Mouse (Mus musculus) CH12.LX (cell line): Measurements from ENCODE around the gene Tnik. TPM values are rescaled to one million over a fixed set of nuclear protein-coding genes. Genes with fewer than 3 reads are reported as not detected.

Source experiments
- DNase-seq: peaks from one replicate; pipeline ENCODE4 v3.0.0-alpha.2; 2013; ENCODE audit errors: extremely low read depth
- H3K27ac ChIP-seq: 2 replicates; pipeline ENCODE4 v1.5.1; 2012; ENCODE audit warnings: low read depth, mild to moderate bottlenecking, control low read depth, moderate library complexity; ENCODE audit not compliant: insufficient read depth
- H3K27me3 ChIP-seq: replicated peaks from 2 replicates; pipeline ENCODE3; 2012; ENCODE audit warnings: inconsistent platforms
- H3K36me3 ChIP-seq, 2 experiments: replicated peaks in 1 of 2; 2 replicates each; pipeline versions ENCODE3 to v1.6.1; 2012; ENCODE audit warnings: inconsistent platforms in 1 of 2, low read length in 1 of 2, mild to moderate bottlenecking in 1 of 2, mixed read lengths in 1 of 2, moderate library complexity in 1 of 2; ENCODE audit not compliant: control insufficient read depth in 1 of 2, insufficient read depth in 1 of 2
- H3K4me1 ChIP-seq, 2 experiments: 2 replicates each; pipeline ENCODE4 v1.6.1; 2012; ENCODE audit warnings: inconsistent platforms in 1 of 2, moderate library complexity in 1 of 2; ENCODE audit not compliant: insufficient read depth in 2 of 2, control insufficient read depth in 1 of 2
- H3K4me2 ChIP-seq: 2 replicates; pipeline ENCODE4 v1.6.1; 2012; ENCODE audit warnings: low read depth, mild to moderate bottlenecking, control low read depth; ENCODE audit not compliant: poor library complexity, insufficient read depth, severe bottlenecking
- H3K4me3 ChIP-seq, 3 experiments: fragments of 150-350 bp in 1 of 3; sonication (generic) in 1 of 3; replicated peaks in 1 of 3; 2 replicates each; pipeline versions ENCODE3 to v1.5.1; 2011 to 2012; ENCODE audit warnings: low read depth in 2 of 3, low read length in 2 of 3, mild to moderate bottlenecking in 2 of 3, moderate library complexity in 2 of 3, control low read depth in 1 of 3, improper control_type of control experiment in 1 of 3, inconsistent platforms in 1 of 3, mixed read lengths in 1 of 3; ENCODE audit not compliant: poor library complexity in 1 of 3
- H3K79me2 ChIP-seq: replicated peaks from 2 replicates; pipeline ENCODE4 v1.6.1; 2012; ENCODE audit warnings: mild to moderate bottlenecking, moderate library complexity; ENCODE audit not compliant: control insufficient read depth, poor library complexity, insufficient read depth, severe bottlenecking; ENCODE audit errors: extremely low read depth
- H3K9ac ChIP-seq: 2 replicates; pipeline ENCODE4 v1.6.1; 2012; ENCODE audit warnings: low read depth, mild to moderate bottlenecking, control low read depth, moderate library complexity; ENCODE audit not compliant: insufficient read depth
- H3K9me3 ChIP-seq: replicated peaks from 2 replicates; pipeline ENCODE3; 2012; ENCODE audit warnings: low read length, inconsistent platforms, mixed read lengths
- BHLHE40 ChIP-seq: IDR thresholded peaks from 2 replicates; pipeline ENCODE4 v1.6.1; 2011; ENCODE audit warnings: mild to moderate bottlenecking, low read depth, low read length, improper control_type of control experiment
- CTCF ChIP-seq, 2 experiments: IDR thresholded peaks in 1 of 2; conservative IDR thresholded peaks in 1 of 2; 2 replicates each; pipeline ENCODE4 v1.5.1; 2011 to 2012; ENCODE audit warnings: low read depth in 2 of 2, low read length in 2 of 2, improper control_type of control experiment in 1 of 2, inconsistent platforms in 1 of 2, mild to moderate bottlenecking in 1 of 2, moderate library complexity in 1 of 2
- E2F4 ChIP-seq: IDR thresholded peaks from 2 replicates; pipeline ENCODE4 v1.6.1; 2011; ENCODE audit warnings: low read depth, low read length, improper control_type of control experiment; ENCODE audit not compliant: insufficient replicate concordance
- ELF1 ChIP-seq: IDR thresholded peaks from 2 replicates; pipeline ENCODE4 v1.6.1; 2014; ENCODE audit warnings: low read depth, mild to moderate bottlenecking, inconsistent platforms, low read length, improper control_type of control experiment
- EP300 ChIP-seq: IDR thresholded peaks from 2 replicates; pipeline ENCODE4 v1.6.1; 2011; ENCODE audit warnings: low read length, improper control_type of control experiment
- ETS1 ChIP-seq: conservative IDR thresholded peaks from 2 replicates; pipeline ENCODE4 v1.6.1; 2012; ENCODE audit warnings: low read depth, mild to moderate bottlenecking, inconsistent platforms, low read length, improper control_type of control experiment, moderate library complexity
- HCFC1 ChIP-seq: IDR thresholded peaks from 2 replicates; pipeline ENCODE4 v1.6.1; 2012; ENCODE audit warnings: low read depth, mild to moderate bottlenecking, inconsistent platforms, low read length, improper control_type of control experiment
- IRF4 ChIP-seq: IDR thresholded peaks from 2 replicates; pipeline ENCODE4 v1.6.1; 2014; ENCODE audit warnings: low read depth, mild to moderate bottlenecking, inconsistent platforms, low read length, improper control_type of control experiment
- JUN ChIP-seq: IDR thresholded peaks from 2 replicates; pipeline ENCODE4 v1.6.1; 2011; ENCODE audit warnings: low read depth, mild to moderate bottlenecking, low read length, improper control_type of control experiment, moderate library complexity; ENCODE audit not compliant: insufficient read depth
- MAFK ChIP-seq: IDR thresholded peaks from 2 replicates; pipeline ENCODE4 v1.6.1; 2011; ENCODE audit warnings: low read length, improper control_type of control experiment; ENCODE audit not compliant: insufficient replicate concordance
- MXI1 ChIP-seq: IDR thresholded peaks from 2 replicates; pipeline ENCODE4 v1.6.1; 2011; ENCODE audit warnings: mild to moderate bottlenecking, low read depth, low read length, improper control_type of control experiment
- MYC ChIP-seq: IDR thresholded peaks from 2 replicates; pipeline ENCODE4 v1.6.1; 2011; ENCODE audit warnings: low read depth, mild to moderate bottlenecking, improper control_type of control experiment, low read length
- NELFE ChIP-seq: IDR thresholded peaks from 2 replicates; pipeline ENCODE4 v1.6.1; 2011; ENCODE audit warnings: low read depth, low read length, improper control_type of control experiment
- NRF1 ChIP-seq: IDR thresholded peaks from 2 replicates; pipeline ENCODE4 v1.6.1; 2014; ENCODE audit warnings: low read depth, mild to moderate bottlenecking, inconsistent platforms, low read length, improper control_type of control experiment, moderate library complexity
- POLR2A ChIP-seq: IDR thresholded peaks from 2 replicates; pipeline ENCODE4 v1.6.1; 2011; ENCODE audit warnings: low read depth, mild to moderate bottlenecking, improper control_type of control experiment, low read length
- POLR2AphosphoS2 ChIP-seq: IDR thresholded peaks from 2 replicates; pipeline ENCODE4 v1.6.1; 2011; ENCODE audit warnings: low read depth, low read length, improper control_type of control experiment
- RAD21 ChIP-seq: IDR thresholded peaks from 2 replicates; pipeline ENCODE4 v1.6.1; 2011; ENCODE audit warnings: low read depth, mild to moderate bottlenecking, low read length, improper control_type of control experiment, moderate library complexity
- RCOR1 ChIP-seq: conservative IDR thresholded peaks from 2 replicates; pipeline ENCODE4 v1.6.1; 2012; ENCODE audit warnings: low read depth, mild to moderate bottlenecking, inconsistent platforms, low read length, improper control_type of control experiment
- SIN3A ChIP-seq: IDR thresholded peaks from 2 replicates; pipeline ENCODE4 v1.6.1; 2012; ENCODE audit warnings: low read length, improper control_type of control experiment, inconsistent platforms
- SMC3 ChIP-seq: IDR thresholded peaks from 2 replicates; pipeline ENCODE4 v1.6.1; 2011; ENCODE audit warnings: low read depth, low read length, improper control_type of control experiment
- TBP ChIP-seq: conservative IDR thresholded peaks from 2 replicates; pipeline ENCODE4 v1.6.1; 2011; ENCODE audit warnings: low read depth, low read length, improper control_type of control experiment
- TCF12 ChIP-seq: IDR thresholded peaks from 2 replicates; pipeline ENCODE4 v1.6.1; 2014; ENCODE audit warnings: low read depth, mild to moderate bottlenecking, inconsistent platforms, low read length, improper control_type of control experiment
- UBTF ChIP-seq: IDR thresholded peaks from 2 replicates; pipeline ENCODE4 v1.6.1; 2012; ENCODE audit warnings: low read depth, mild to moderate bottlenecking, inconsistent platforms, low read length, improper control_type of control experiment, moderate library complexity
- USF1 ChIP-seq: IDR thresholded peaks from 2 replicates; pipeline ENCODE4 v1.6.1; 2014; ENCODE audit warnings: low read depth, mild to moderate bottlenecking, inconsistent platforms, low read length, improper control_type of control experiment
- USF2 ChIP-seq: conservative IDR thresholded peaks from 2 replicates; pipeline ENCODE4 v1.6.1; 2011; ENCODE audit warnings: low read depth, low read length, improper control_type of control experiment
- ZKSCAN1 ChIP-seq: IDR thresholded peaks from 2 replicates; pipeline ENCODE4 v1.6.1; 2012; ENCODE audit warnings: low read depth, inconsistent platforms, low read length, improper control_type of control experiment, borderline replicate concordance
- dilution Hi-C: fragments of 300-500 bp; cut with MboI; formaldehyde crosslinking; loops from 2 replicates; pipeline ENCODE4 v1.14.3; 2020; ENCODE audit warnings: low sequenced_read_pairs; ENCODE audit not compliant: extremely low pct_unique_long_range_greater_than_20kb, extremely low pct_ligation_motif_present
- in situ Hi-C: fragments of 300-500 bp; cut with MboI; formaldehyde crosslinking; loops from 3 replicates; pipeline ENCODE4 v1.14.3; 2019; ENCODE audit warnings: low sequenced_read_pairs, low pct_ligation_motif_present, low pct_unique_long_range_greater_than_20kb, mixed read lengths
- polyA plus RNA-seq: library from polyadenylated mRNA; unstranded; fragments of >175 nt; gene quantifications from 2 replicates; pipeline ENCODE4 v1.2.1, GENCODE M21; 2012; ENCODE audit warnings: low read depth; ENCODE audit not compliant: insufficient read length
- total RNA-seq, 2 experiments: library from RNA; depleted of rRNA; stranded (reverse); fragments of 300-350 nt in 1 of 2; fragments of >200 nt in 1 of 2; gene quantifications; 2 replicates each; pipeline ENCODE4 v1.2.3; 2012 to 2014

Gene Tnik
- total and polyA plus RNA-seq, 3 experiments, result 0.08 TPM; not detected in 2

- Histone ChIP-seq H3K4me1 (no peaks in the 10 kb centered on the region), H3K79me2 (no peaks in the 10 kb centered on the region), H3K9ac (no peak overlapping the region), H3K36me3 (no peaks in the 10 kb centered on the region), H3K27ac (no peak overlapping the region), H3K27me3 (no peaks in the 10 kb centered on the region), H3K4me3 (no peak overlapping the region), H3K4me2 (no peak overlapping the region), H3K9me3 (peaks cover 48% of the 10 kb centered on the region)
- TF ChIP-seq POLR2A, result no peak
- TF ChIP-seq POLR2AphosphoS2, result no peak
- TF ChIP-seq CTCF (conservative IDR thresholded peaks at IDR 0.05 in 1 of 2, IDR thresholded peaks at IDR 0.05 in 1 of 2; ENCODE audit: low read depth in 2 of 2, low read length in 2 of 2), result no peak
- TF ChIP-seq UBTF, result no peak
- TF ChIP-seq NRF1, result no peak
- no peak for TF ChIP-seq USF1
- no peak for TF ChIP-seq EP300
- no peak for TF ChIP-seq JUN
- no peak for TF ChIP-seq SMC3
- no peak for TF ChIP-seq TBP
- TF ChIP-seq MXI1, result no peak
- no peak for TF ChIP-seq USF2
- no peak for TF ChIP-seq BHLHE40
- TF ChIP-seq TCF12, result no peak
- no peak for TF ChIP-seq E2F4
- no peak for TF ChIP-seq ETS1
- TF ChIP-seq MYC, result no peak
- TF ChIP-seq NELFE, result no peak
- dilution Hi-C loops (no loop called here), in situ Hi-C loops (no loop called here)
- DNase-seq, result no peak
Measured at GRCm38 (mm10) chr3:28540121-28540520, 277.1 kb downstream of the Tnik start.

- H3K36me3 ChIP-seq, result no peaks in the 10 kb centered on the region
- no peaks in the 10 kb centered on the region for H3K4me1 ChIP-seq
- H3K9ac ChIP-seq, result no peak overlapping the region
- dilution Hi-C loops, result no loop called here
- H3K4me2 ChIP-seq, result no peak overlapping the region
- TF ChIP-seq IRF4, result no peak
- no peak for TF ChIP-seq RAD21
- TF ChIP-seq RCOR1, result no peak
- TF ChIP-seq POLR2AphosphoS2, result no peak
- no peak for TF ChIP-seq ZKSCAN1
- TF ChIP-seq TCF12, result no peak
- TF ChIP-seq SIN3A, result no peak
- TF ChIP-seq HCFC1, result no peak
- TF ChIP-seq ELF1, result no peak
- TF ChIP-seq MXI1, result no peak
- TF ChIP-seq MAFK, result no peak
- TF ChIP-seq EP300, result no peak
- no peak overlapping the region for H3K4me3 ChIP-seq
- H3K27me3 ChIP-seq, result no peaks in the 10 kb centered on the region
- H3K79me2 ChIP-seq, result no peaks in the 10 kb centered on the region
- in situ Hi-C loops, result no loop called here
- H3K27ac ChIP-seq, result no peak overlapping the region
- H3K9me3 ChIP-seq, result peaks cover 58% of the 10 kb centered on the region
- no peak for DNase-seq
Measured at GRCm38 (mm10) chr3:28542941-28543340, 279.9 kb downstream of the Tnik start.
